Mouse (Mus musculus): Measurements from ENCODE around the gene Tjap1. TPM values are rescaled to one million over a fixed set of nuclear protein-coding genes. Genes with fewer than 3 reads are reported as not detected.

Tjap1 gene
- polyA plus RNA-seq, 1 experiment from 2014 or later = 47.4 TPM

MicroRNAs encoded within 50 kb of the gene (microRNA counts, 519-probe panel; counts per million panel counts)
- microRNA mmu-miR-693-3p = not detected
- microRNA mmu-miR-693-5p = not detected

Other genes starting within 250 kb of the Tjap1 start
- gene Mrps18a, start 172.0 kb downstream of the Tjap1 start, polyA plus RNA-seq (2014; fragmentation: Nextera tagmentation; extraction: Ambion mirVana) = 122 and 130 TPM in 2 replicates
- gene Rsph9, start 138.8 kb downstream of the Tjap1 start, polyA plus RNA-seq (2014; fragmentation: Nextera tagmentation; extraction: Ambion mirVana) = 17.6 and 20.1 TPM in 2 replicates
- 37.9 and 38.0 TPM in 2 replicates for gene Mad2l1bp, start 129.5 kb downstream of the Tjap1 start, polyA plus RNA-seq (2014; fragmentation: Nextera tagmentation; extraction: Ambion mirVana)
- 23.3 and 27.2 TPM in 2 replicates for gene Gtpbp2, start 122.0 kb downstream of the Tjap1 start, polyA plus RNA-seq (2014; fragmentation: Nextera tagmentation; extraction: Ambion mirVana)
- 10.4 and 10.7 TPM in 2 replicates for gene Polh, start 80.4 kb downstream of the Tjap1 start, polyA plus RNA-seq (2014; fragmentation: Nextera tagmentation; extraction: Ambion mirVana)
- 60.6 and 69.1 TPM in 2 replicates for gene Xpo5, start 80.2 kb downstream of the Tjap1 start, polyA plus RNA-seq (2014; fragmentation: Nextera tagmentation; extraction: Ambion mirVana)
- gene Polr1c, start 35.0 kb downstream of the Tjap1 start, polyA plus RNA-seq (2014; fragmentation: Nextera tagmentation; extraction: Ambion mirVana) = 100 and 113 TPM in 2 replicates
- 64.0 and 64.7 TPM in 2 replicates for gene Yipf3, start 34.9 kb downstream of the Tjap1 start, polyA plus RNA-seq (2014; fragmentation: Nextera tagmentation; extraction: Ambion mirVana)
- 3.1 and 3.4 TPM in 2 replicates for gene Lrrc73, start 29.5 kb downstream of the Tjap1 start, polyA plus RNA-seq (2014; fragmentation: Nextera tagmentation; extraction: Ambion mirVana)
- gene Dlk2, start 14.4 kb upstream of the Tjap1 start, polyA plus RNA-seq (2014; fragmentation: Nextera tagmentation; extraction: Ambion mirVana) = 1.3 and 1.8 TPM in 2 replicates
- gene Abcc10, start 45.3 kb upstream of the Tjap1 start, polyA plus RNA-seq (2014; fragmentation: Nextera tagmentation; extraction: Ambion mirVana) = 3.8 and 4.8 TPM in 2 replicates
- 16.5 and 20.7 TPM in 2 replicates for gene Zfp318, start 100.7 kb upstream of the Tjap1 start, polyA plus RNA-seq (2014; fragmentation: Nextera tagmentation; extraction: Ambion mirVana)
- gene Crip3, start 145.9 kb upstream of the Tjap1 start, polyA plus RNA-seq (2014; fragmentation: Nextera tagmentation; extraction: Ambion mirVana) = 0.74 and 0.86 TPM in 2 replicates
- not detected in 2 replicates for gene Slc22a7, start 155.4 kb upstream of the Tjap1 start, polyA plus RNA-seq (2014; fragmentation: Nextera tagmentation; extraction: Ambion mirVana)
- gene Ttbk1, start 204.6 kb upstream of the Tjap1 start, polyA plus RNA-seq (2014; fragmentation: Nextera tagmentation; extraction: Ambion mirVana) = 2.3 and 2.4 TPM in 2 replicates
- gene Dnph1, start 213.7 kb upstream of the Tjap1 start, polyA plus RNA-seq (2014; fragmentation: Nextera tagmentation; extraction: Ambion mirVana) = 59.7 and 64.7 TPM in 2 replicates

Data from hindbrain, embryonic 11.5 days (tissue).